Mouse (Mus musculus) E14TG2a.4 (cell line): ENCODE measurements around the gene Enc1.

ENCODE experiments used
- H3K27me3 ChIP-seq: 2 replicates; pipeline ENCODE4 v1.6.1; 2014; ENCODE audit warnings: low read length, control low read depth; ENCODE audit not compliant: insufficient read depth
- H3K36me3 ChIP-seq: 2 replicates; pipeline ENCODE4 v1.6.1; 2014; ENCODE audit warnings: low read length, control low read depth; ENCODE audit not compliant: insufficient read depth
- H3K4me1 ChIP-seq: replicated peaks from 2 replicates; pipeline ENCODE4 v1.6.1; 2014; ENCODE audit warnings: low read depth, low read length, control low read depth
- H3K4me3 ChIP-seq: replicated peaks from 2 replicates; pipeline ENCODE4 v1.5.1; 2014; ENCODE audit warnings: mild to moderate bottlenecking, low read length
- H3K9me3 ChIP-seq: 2 replicates; pipeline ENCODE4 v1.6.1; 2014; ENCODE audit warnings: low read length, control low read depth
- CTCF ChIP-seq: conservative IDR thresholded peaks from 2 replicates; pipeline ENCODE4 v1.5.1; 2014; ENCODE audit warnings: low read length
- NANOG ChIP-seq: IDR thresholded peaks from 2 replicates; pipeline ENCODE4 v1.6.1; 2014; ENCODE audit warnings: borderline replicate concordance, low read length, mixed read lengths
- POU5F1 ChIP-seq: IDR thresholded peaks from 2 replicates; pipeline ENCODE4 v1.6.1; 2014; ENCODE audit warnings: low read length, borderline replicate concordance

The Enc1 gene

DNA sequence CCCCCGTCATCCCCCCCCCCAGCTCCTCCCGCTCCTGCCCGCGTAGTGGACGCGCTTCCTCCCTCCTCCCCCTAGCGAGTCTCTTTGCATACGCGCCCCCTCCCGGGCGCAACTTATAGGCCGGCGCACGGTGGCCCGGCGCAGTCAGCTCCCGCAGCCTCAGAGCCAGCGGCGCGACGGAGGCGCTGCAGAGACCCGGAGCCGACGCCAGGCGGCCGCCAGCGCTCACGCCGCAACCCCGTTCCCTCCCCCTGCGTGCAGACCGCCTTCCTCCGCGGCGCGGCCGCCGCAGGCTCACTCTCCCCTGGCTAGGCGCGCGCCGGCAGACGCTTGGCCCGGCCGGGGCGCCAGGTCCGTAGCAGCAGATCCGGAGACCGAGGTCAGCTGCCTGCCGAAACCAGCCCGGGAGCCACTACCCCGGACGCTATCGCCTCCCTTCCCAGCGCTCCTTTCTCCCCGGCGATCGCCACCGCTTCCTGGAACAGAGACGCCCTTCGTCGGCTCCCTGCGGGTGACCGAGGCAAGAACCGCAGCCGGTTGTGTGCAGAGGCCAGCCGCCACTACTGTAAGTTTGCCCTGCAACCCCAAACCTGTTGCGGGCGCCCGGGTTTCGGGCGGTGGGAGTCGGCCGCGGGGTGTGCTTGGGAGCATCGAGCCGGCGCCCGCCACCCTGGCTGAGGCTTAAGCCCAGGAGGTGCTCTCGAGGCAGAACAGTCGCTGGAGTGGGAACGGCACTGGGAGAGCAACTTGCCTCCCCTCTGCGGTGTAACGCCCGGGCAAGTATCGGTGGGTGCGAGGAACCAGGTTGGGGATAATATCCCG lies at the start of gene Enc1:
Enc1 (plus strand) TSS at position 141 of the 822 bp plus-strand sequence.
- TF ChIP-seq CTCF (no peak), POU5F1 (no peak), NANOG (no peak)
- H3K27me3 ChIP-seq, result no peaks in the 10 kb centered on the region
- H3K4me3 ChIP-seq, result peak within 1 kb of the TSS; percentile 97
- no peaks in the 10 kb centered on the region for H3K9me3 ChIP-seq
- H3K4me1 ChIP-seq, result peaks cover 82% of the 10 kb centered on the region
- peaks cover 37% of the 10 kb centered on the region for H3K36me3 ChIP-seq

- Histone ChIP-seq H3K4me3 (no peak overlapping the region), H3K27me3 (no peaks in the 10 kb centered on the region), H3K9me3 (no peaks in the 10 kb centered on the region), H3K36me3 (peaks cover 30% of the 10 kb centered on the region), H3K4me1 (peaks cover 48% of the 10 kb centered on the region)
- TF ChIP-seq CTCF (no peak), POU5F1 (no peak), NANOG (no peak)
These were observed 48.3 kb upstream of the Enc1 start for GRCm38 (mm10) chr13:97192649-97193048.

- Histone ChIP-seq H3K4me3 (no peak overlapping the region), H3K36me3 (peaks cover 30% of the 10 kb centered on the region), H3K9me3 (no peaks in the 10 kb centered on the region), H3K4me1 (peaks cover 50% of the 10 kb centered on the region), H3K27me3 (no peaks in the 10 kb centered on the region)
- TF ChIP-seq CTCF (no peak), NANOG (no peak), POU5F1 (no peak)
These were observed 47.5 kb upstream of the Enc1 start for GRCm38 (mm10) chr13:97193420-97193819.

GRCm38 (mm10) chr13:97196186-97196924 lies 44.5 kb upstream of the Enc1 start:
- Histone ChIP-seq H3K36me3 (peaks cover 30% of the 10 kb centered on the region), H3K27me3 (no peaks in the 10 kb centered on the region), H3K9me3 (no peaks in the 10 kb centered on the region), H3K4me1 (peaks cover 77% of the 10 kb centered on the region), H3K4me3 (peak overlapping the region; percentile 94)
- peak; percentile 55; the same call in 1 of the 2 replicates for TF ChIP-seq POU5F1
- TF ChIP-seq NANOG, result peak; percentile 45; the same call in 1 of the 2 replicates
- TF ChIP-seq CTCF, result no peak

- Histone ChIP-seq H3K4me1 (peaks cover 72% of the 10 kb centered on the region), H3K27me3 (no peaks in the 10 kb centered on the region), H3K36me3 (peaks cover 26% of the 10 kb centered on the region), H3K4me3 (peak overlapping the region; percentile 94), H3K9me3 (no peaks in the 10 kb centered on the region)
- TF ChIP-seq NANOG (no peak), CTCF (no peak), POU5F1 (no peak)
These were observed 44.0 kb upstream of the Enc1 start for GRCm38 (mm10) chr13:97196925-97197218.

DNA sequence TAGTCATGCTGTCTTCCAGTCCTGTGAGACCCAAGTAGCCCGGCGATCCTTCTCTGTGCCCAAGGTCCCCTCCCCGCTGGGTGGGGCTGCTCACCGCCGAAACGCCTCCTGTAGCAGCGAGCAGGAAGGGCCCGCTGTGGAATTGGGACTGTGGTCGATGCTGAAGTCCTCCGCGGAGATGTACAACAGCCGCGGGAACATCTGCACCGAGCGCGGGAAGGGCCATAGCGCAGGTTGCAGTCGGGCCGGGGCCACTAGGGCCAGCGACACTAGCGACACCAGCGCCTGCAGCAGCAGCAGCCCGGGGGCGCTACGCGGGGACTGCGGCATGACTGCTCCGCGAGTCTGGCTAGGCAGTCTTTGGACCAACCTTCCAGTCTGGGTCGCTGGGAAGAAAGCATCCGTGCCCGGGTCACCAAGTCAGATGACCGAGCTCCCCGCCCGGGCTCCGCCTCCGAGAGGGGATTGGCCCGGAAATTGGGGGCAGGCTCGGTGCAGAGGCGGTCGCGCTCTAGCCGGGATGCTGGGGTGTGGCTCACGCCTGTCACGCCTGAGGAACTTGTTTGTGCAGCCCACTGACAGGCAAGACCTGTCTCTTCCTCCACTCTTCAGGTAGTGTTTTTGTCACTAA lies 42.9 kb upstream of the Enc1 start, which contains the start of gene Hexb:
Hexb (minus strand) TSS at position 426 of the 631 bp plus-strand sequence.
- no peak for TF ChIP-seq POU5F1
- TF ChIP-seq NANOG, result no peak
- no peak for TF ChIP-seq CTCF
- Histone ChIP-seq H3K27me3 (no peaks in the 10 kb centered on the region), H3K4me3 (peak within 1 kb of the TSS; percentile 94), H3K9me3 (no peaks in the 10 kb centered on the region), H3K4me1 (peaks cover 63% of the 10 kb centered on the region), H3K36me3 (peaks cover 17% of the 10 kb centered on the region)

DNA sequence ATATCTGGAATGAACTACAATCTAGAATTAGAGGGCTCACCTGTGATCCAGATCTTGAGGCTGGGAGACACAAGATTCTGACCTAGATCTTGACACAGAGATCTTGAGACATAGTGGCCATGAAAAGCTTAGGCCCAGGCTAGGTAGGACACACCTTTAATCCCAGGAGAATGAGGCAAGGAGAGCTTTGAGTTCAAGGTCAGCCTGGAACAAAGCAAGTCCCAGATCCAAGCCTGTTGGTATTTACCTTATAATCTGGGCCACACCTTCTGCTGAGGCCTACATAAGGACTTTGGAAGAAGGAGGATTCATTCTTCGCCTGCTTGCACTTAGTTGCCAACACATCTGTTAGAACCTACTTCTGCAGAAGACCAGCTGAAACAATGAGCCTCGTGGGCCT lies 41.8 kb upstream of the Enc1 start:
- TF ChIP-seq POU5F1, result no peak
- no peak for TF ChIP-seq NANOG
- no peak for TF ChIP-seq CTCF
- H3K4me1 ChIP-seq, result peaks cover 65% of the 10 kb centered on the region
- peaks cover 8% of the 10 kb centered on the region for H3K36me3 ChIP-seq
- 0 out of 2 replicates have a peak overlapping the region, but pooled peaks have one; percentile 4 for H3K4me3 ChIP-seq
- no peaks in the 10 kb centered on the region for H3K9me3 ChIP-seq
- no peaks in the 10 kb centered on the region for H3K27me3 ChIP-seq

DNA sequence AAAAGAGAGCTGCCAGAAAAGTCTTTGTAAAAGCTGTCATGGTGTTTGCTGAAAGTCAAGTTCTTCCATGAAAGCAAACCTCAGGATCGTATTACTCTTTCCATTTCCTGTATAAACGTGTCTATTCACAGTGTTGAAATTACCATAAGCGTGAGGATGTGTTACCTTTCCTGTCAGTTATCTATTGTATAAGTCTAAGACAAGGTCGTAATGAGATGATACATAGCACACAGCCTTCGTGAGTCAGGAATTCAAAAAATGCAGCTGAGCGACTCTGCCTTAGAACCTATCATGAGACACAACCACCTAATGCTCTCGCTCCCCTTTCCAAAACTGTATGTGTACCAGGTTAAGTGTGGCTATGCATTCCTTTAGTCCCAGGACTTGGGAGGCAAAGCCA lies 39.8 kb upstream of the Enc1 start:
- no peaks in the 10 kb centered on the region for H3K36me3 ChIP-seq
- no peak overlapping the region for H3K4me3 ChIP-seq
- peaks cover 72% of the 10 kb centered on the region for H3K4me1 ChIP-seq
- no peaks in the 10 kb centered on the region for H3K9me3 ChIP-seq
- H3K27me3 ChIP-seq, result no peaks in the 10 kb centered on the region
- TF ChIP-seq CTCF, result no peak
- no peak for TF ChIP-seq NANOG
- TF ChIP-seq POU5F1, result no peak
